Mouse (Mus musculus) heart, adult 2 months (tissue): ENCODE results near the gene Man1a2.

Source experiments
- CTCF ChIP-seq: fragments of 200-600 bp; IDR thresholded peaks from 2 replicates; pipeline ENCODE4 v1.8.1; 2022; ENCODE audit warnings: antibody characterized with exemption, mild to moderate bottlenecking, moderate library complexity
- EP300 ChIP-seq: fragments of 200-500 bp; IDR thresholded peaks from 2 replicates; pipeline ENCODE4 v1.6.1; 2011; ENCODE audit warnings: low read depth, low read length, control low read depth; ENCODE audit not compliant: insufficient read depth

- TF ChIP-seq EP300 = no peak
- no peak for TF ChIP-seq CTCF
Observed at GRCm38 (mm10) chr3:100731896-100732295, 46.6 kb upstream of the Man1a2 start.
